Mouse (Mus musculus) layer of hippocampus, adult 9-11 months (tissue): Measurements from ENCODE around the gene Pes1.
"Not testable (repeated sequence)": the region's sequence is repeated elsewhere in the genome, so short reads cannot be mapped to it uniquely, and the experiment has no call there.

ENCODE experiments used
- DNase-seq: peaks from one replicate; pipeline ENCODE4 v3.0.0; 2022

Pes1 gene

GRCm38 (mm10) chr11:3963610-3964415 is at the start of gene Pes1:
Pes1 (plus strand) TSS chr11:3963975.
- peak; percentile 84 for DNase-seq

- DNase-seq: peak; percentile 75
Observed at GRCm38 (mm10) chr11:3914109-3914840, 49.5 kb upstream of the Pes1 start, which contains the start of gene Slc35e4. Slc35e4 (minus strand) TSS chr11:3914664.

- no peak for DNase-seq
Observed at GRCm38 (mm10) chr11:3918738-3919137, 45.0 kb upstream of the Pes1 start.

GRCm38 (mm10) chr11:3920476-3920875 is 43.3 kb upstream of the Pes1 start:
- no peak for DNase-seq

- no peak for DNase-seq
Observed at GRCm38 (mm10) chr11:3921281-3921850, 42.4 kb upstream of the Pes1 start.

GRCm38 (mm10) chr11:3922115-3922514 is 41.7 kb upstream of the Pes1 start:
- DNase-seq: no peak

GRCm38 (mm10) chr11:3922731-3923130 is 41.0 kb upstream of the Pes1 start:
- DNase-seq: no peak

- no peak for DNase-seq
Observed at GRCm38 (mm10) chr11:3925916-3926315, 37.9 kb upstream of the Pes1 start.

- DNase-seq: no peak
Observed at GRCm38 (mm10) chr11:3930019-3930418, 33.8 kb upstream of the Pes1 start.

- DNase-seq: no peak
Observed at GRCm38 (mm10) chr11:3930931-3931330, 32.8 kb upstream of the Pes1 start.

- DNase-seq: peak; percentile 84
Observed at GRCm38 (mm10) chr11:3931511-3932211, 32.1 kb upstream of the Pes1 start, which contains the start of gene Tcn2. Tcn2 (minus strand) TSS chr11:3932159.

- DNase-seq: no peak
Observed at GRCm38 (mm10) chr11:3933756-3934285, 30.0 kb upstream of the Pes1 start.

- no peak for DNase-seq
Observed at GRCm38 (mm10) chr11:3935135-3935534, 28.6 kb upstream of the Pes1 start.

GRCm38 (mm10) chr11:3936318-3936717 is 27.5 kb upstream of the Pes1 start:
- DNase-seq: no peak

GRCm38 (mm10) chr11:3937321-3937874 is 26.4 kb upstream of the Pes1 start:
- DNase-seq: no peak

GRCm38 (mm10) chr11:3941371-3941770 is 22.4 kb upstream of the Pes1 start:
- DNase-seq: no peak

- no peak for DNase-seq
Observed at GRCm38 (mm10) chr11:3946386-3946785, 17.4 kb upstream of the Pes1 start.

GRCm38 (mm10) chr11:3954876-3955275 is 8.9 kb upstream of the Pes1 start:
- not testable (repeated sequence) for DNase-seq

GRCm38 (mm10) chr11:3955371-3955770 is 8.4 kb upstream of the Pes1 start:
- not testable (repeated sequence) for DNase-seq

GRCm38 (mm10) chr11:3960901-3961300 is 2.9 kb upstream of the Pes1 start:
- no peak for DNase-seq

GRCm38 (mm10) chr11:3961761-3962160 is 2.0 kb upstream of the Pes1 start:
- DNase-seq: no peak

GRCm38 (mm10) chr11:3963155-3963554 is 620 bp upstream of the Pes1 start:
- DNase-seq: no peak
